14 mouse cellular contexts compared by ENCODE assay signal in genomic region chr11:119766782-119767459, GRCm38 (mm10).
DNase-seq lines count a peak whose midpoint lies in the region; ATAC-seq lines count a peak whose summit lies in the region.
"Had no signal": no experiment of that assay in that cellular context is flagged by ENCODE, and none has a peak within 500 bp of the region (broad histone marks: within the 10 kb centered on the region; RNA-seq: fewer than 3 reads in every experiment).

No protein-coding gene starts in this region.

- H3K27ac ChIP-seq in forebrain, embryonic 12.5 days = peak overlapping the region; percentile 50
- no peak overlapping the region for H3K27ac ChIP-seq in forebrain, embryonic 15.5 days (replicated peaks)
- 0 out of 2 replicates have a peak overlapping the region, but pooled peaks have one; percentile 18 for H3K27ac ChIP-seq in hindbrain, embryonic 15.5 days (replicated peaks)
- peak overlapping the region; percentile 47 for H3K27ac ChIP-seq in neural tube, embryonic 12.5 days
- no peak overlapping the region for H3K27ac ChIP-seq in kidney, embryonic 16.5 days (ENCODE audit: low read length)
- H3K27ac ChIP-seq: embryonic facial prominence, embryonic 15.5 days had no signal

- peaks cover 28% of the 10 kb centered on the region for H3K4me1 ChIP-seq in forebrain, embryonic 12.5 days
- peaks cover 10% of the 10 kb centered on the region for H3K4me1 ChIP-seq in forebrain, embryonic 15.5 days
- peaks cover 20% of the 10 kb centered on the region for H3K4me1 ChIP-seq in hindbrain, embryonic 15.5 days (replicated peaks)
- peaks cover 41% of the 10 kb centered on the region for H3K4me1 ChIP-seq in neural tube, embryonic 12.5 days
- H3K4me1 ChIP-seq in kidney, embryonic 16.5 days (ENCODE audit: insufficient read depth, low read length) = no peaks in the 10 kb centered on the region

- DNase-seq in cerebellum, postnatal 25 days = peak; percentile 67 to 69
- DNase-seq in heart, adult 11 months = no peak
- DNase-seq in lung, postnatal 36 days = no peak
- DNase-seq: kidney, postnatal 14 days; liver; retina, postnatal 1 day had no signal

- H3K4me2 ChIP-seq in forebrain, embryonic 12.5 days = no peak overlapping the region
- no peak overlapping the region for H3K4me2 ChIP-seq in forebrain, embryonic 15.5 days (replicated peaks)
- no peak overlapping the region for H3K4me2 ChIP-seq in hindbrain, embryonic 15.5 days
- H3K4me2 ChIP-seq in neural tube, embryonic 12.5 days (replicated peaks) = no peak overlapping the region
- H3K4me2 ChIP-seq in kidney, embryonic 16.5 days (replicated peaks; ENCODE audit: low read depth, low read length) = no peak overlapping the region
- H3K4me2 ChIP-seq: embryonic facial prominence, embryonic 15.5 days; heart, embryonic 11.5 days had no signal

- WGBS in forebrain, embryonic 12.5 days = 39% methylated on average over 5 of the region's 5 CpGs
- 36% methylated on average over 5 of the region's 5 CpGs for WGBS in forebrain, embryonic 15.5 days
- 27% methylated on average over 5 of the region's 5 CpGs for WGBS in hindbrain, embryonic 15.5 days
- WGBS in neural tube, embryonic 12.5 days = 30% methylated on average over 5 of the region's 5 CpGs
- WGBS in kidney, embryonic 16.5 days = 90% methylated on average over 5 of the region's 5 CpGs

- no peaks in the 10 kb centered on the region for H3K27me3 ChIP-seq in forebrain, embryonic 12.5 days
- no peaks in the 10 kb centered on the region for H3K27me3 ChIP-seq in forebrain, embryonic 15.5 days
- no peaks in the 10 kb centered on the region for H3K27me3 ChIP-seq in hindbrain, embryonic 15.5 days
- no peaks in the 10 kb centered on the region for H3K27me3 ChIP-seq in neural tube, embryonic 12.5 days (replicated peaks)
- H3K27me3 ChIP-seq in kidney, embryonic 16.5 days (ENCODE audit: insufficient read depth, low read length) = no peaks in the 10 kb centered on the region
- H3K27me3 ChIP-seq: embryonic facial prominence, embryonic 15.5 days had no signal

- no peak overlapping the region for H3K9ac ChIP-seq in forebrain, embryonic 12.5 days
- H3K9ac ChIP-seq in forebrain, embryonic 15.5 days (replicated peaks) = no peak overlapping the region
- no peak overlapping the region for H3K9ac ChIP-seq in hindbrain, embryonic 15.5 days
- no peak overlapping the region for H3K9ac ChIP-seq in neural tube, embryonic 12.5 days
- no peak overlapping the region for H3K9ac ChIP-seq in kidney, embryonic 16.5 days (replicated peaks; ENCODE audit: low read length)
- H3K9ac ChIP-seq: embryonic facial prominence, embryonic 15.5 days had no signal

- no peak overlapping the region for H3K4me3 ChIP-seq in forebrain, embryonic 12.5 days (replicated peaks)
- no peak overlapping the region for H3K4me3 ChIP-seq in forebrain, embryonic 15.5 days
- H3K4me3 ChIP-seq in hindbrain, embryonic 15.5 days = no peak overlapping the region
- no peak overlapping the region for H3K4me3 ChIP-seq in neural tube, embryonic 12.5 days
- no peak overlapping the region for H3K4me3 ChIP-seq in kidney, embryonic 16.5 days (ENCODE audit: low read length)
- H3K4me3 ChIP-seq: embryonic facial prominence, embryonic 15.5 days had no signal

- ATAC-seq in forebrain, embryonic 12.5 days (ENCODE audit: low FRiP score) = no peak; the same call in 1 of the 2 replicates
- no peak for ATAC-seq in forebrain, embryonic 15.5 days (replicated peaks)
- 0 out of 2 replicates have a peak, but pooled peaks have one; percentile 34 for ATAC-seq in hindbrain, embryonic 15.5 days (ENCODE audit: low FRiP score, low read depth)
- peak; percentile 82 for ATAC-seq in neural tube, embryonic 12.5 days (ENCODE audit: low FRiP score, low read depth)
- no peak for ATAC-seq in kidney, embryonic 16.5 days (ENCODE audit: low FRiP score, low TSS enrichment)
- ATAC-seq: lung, postnatal 0 days had no signal

- H3K36me3 ChIP-seq in forebrain, embryonic 12.5 days (replicated peaks) = 0 out of 2 replicates have a peak, but pooled peaks cover 8% of the 10 kb centered on the region
- no peaks in the 10 kb centered on the region for H3K36me3 ChIP-seq in forebrain, embryonic 15.5 days
- no peaks in the 10 kb centered on the region for H3K36me3 ChIP-seq in hindbrain, embryonic 15.5 days
- H3K36me3 ChIP-seq in neural tube, embryonic 12.5 days = no peaks in the 10 kb centered on the region
- peaks cover 6% of the 10 kb centered on the region for H3K36me3 ChIP-seq in kidney, embryonic 16.5 days (ENCODE audit: insufficient read depth, low read length)
- H3K36me3 ChIP-seq: embryonic facial prominence, embryonic 15.5 days had no signal

- H3K9me3 ChIP-seq in forebrain, embryonic 12.5 days = no peaks in the 10 kb centered on the region
- H3K9me3 ChIP-seq in forebrain, embryonic 15.5 days = no peaks in the 10 kb centered on the region
- H3K9me3 ChIP-seq in hindbrain, embryonic 15.5 days = no peaks in the 10 kb centered on the region
- H3K9me3 ChIP-seq in neural tube, embryonic 12.5 days = no peaks in the 10 kb centered on the region
- no peaks in the 10 kb centered on the region for H3K9me3 ChIP-seq in kidney, embryonic 16.5 days (ENCODE audit: low read length)
- H3K9me3 ChIP-seq: embryonic facial prominence, embryonic 15.5 days had no signal

Comparison
In these comparisons a context has a peak if more than half of its experiments do, and no peak if none do; other contexts are left out.
1. H3K27ac ChIP-seq: peak in forebrain, embryonic 12.5 days (single experiment), hindbrain, embryonic 15.5 days (single experiment) and neural tube, embryonic 12.5 days (single experiment); none in forebrain, embryonic 15.5 days (single experiment) and kidney, embryonic 16.5 days (single experiment).
2. ATAC-seq: peak in hindbrain, embryonic 15.5 days (single experiment) and neural tube, embryonic 12.5 days (single experiment); none in forebrain, embryonic 12.5 days (single experiment), forebrain, embryonic 15.5 days (single experiment) and kidney, embryonic 16.5 days (single experiment).
3. DNase-seq: peak in cerebellum, postnatal 25 days (2 of 2); none in heart, adult 11 months (single experiment) and lung, postnatal 36 days (single experiment).